Mouse (Mus musculus) ES-E14 (cell line): ENCODE measurements around the gene Lyzl4. TPM values are rescaled to one million over a fixed set of nuclear protein-coding genes. Genes with fewer than 3 reads are reported as not detected.

Source experiments
- DNase-seq: peaks from one replicate; pipeline ENCODE4 v3.0.0-alpha.2; 2013; ENCODE audit warnings: low read depth, low spot score
- H3K27ac ChIP-seq: 2 replicates; pipeline ENCODE4 v1.5.1; 2012; ENCODE audit warnings: low read depth, mild to moderate bottlenecking, low read length, moderate library complexity, mixed read lengths; ENCODE audit not compliant: poor library complexity, insufficient read depth, severe bottlenecking
- H3K36me3 ChIP-seq: 2 replicates; pipeline ENCODE4 v1.6.1; 2012; ENCODE audit warnings: mild to moderate bottlenecking, low read length, moderate library complexity, mixed read lengths; ENCODE audit not compliant: control insufficient read depth, poor library complexity, insufficient read depth, severe bottlenecking
- H3K4me1 ChIP-seq, 2 experiments: fragments of 150-350 bp in 1 of 2; sonication (generic) in 1 of 2; 2 replicates each; pipeline ENCODE4 v1.6.1; 2012; ENCODE audit warnings: low read length in 2 of 2, mild to moderate bottlenecking in 1 of 2, mixed read lengths in 1 of 2; ENCODE audit not compliant: control insufficient read depth in 2 of 2, insufficient read depth in 2 of 2, poor library complexity in 1 of 2
- H3K4me3 ChIP-seq, 2 experiments: fragments of 150-350 bp in 1 of 2; sonication (generic) in 1 of 2; 2 replicates each; pipeline ENCODE4 v1.5.1; 2012; ENCODE audit warnings: low read length in 2 of 2, low read depth in 1 of 2, mild to moderate bottlenecking in 1 of 2, mixed read lengths in 1 of 2; ENCODE audit not compliant: insufficient read depth in 1 of 2, poor library complexity in 1 of 2, severe bottlenecking in 1 of 2
- H3K9ac ChIP-seq: 2 replicates; pipeline ENCODE4 v1.6.1; 2012; ENCODE audit warnings: low read depth, mild to moderate bottlenecking, low read length, mixed read lengths; ENCODE audit not compliant: poor library complexity, insufficient read depth, severe bottlenecking
- H3K9me3 ChIP-seq: fragments of 150-350 bp; sonication (generic); 2 replicates; pipeline ENCODE4 v1.6.1; 2012; ENCODE audit warnings: low read depth, mild to moderate bottlenecking, low read length; ENCODE audit not compliant: control insufficient read depth, insufficient read depth
- CHD2 ChIP-seq: IDR thresholded peaks from 2 replicates; pipeline ENCODE4 v1.6.1; 2014; ENCODE audit warnings: mild to moderate bottlenecking, low read depth, low read length, inconsistent platforms
- HCFC1 ChIP-seq: IDR thresholded peaks from 2 replicates; pipeline ENCODE4 v1.6.1; 2012; ENCODE audit warnings: low read length, inconsistent platforms, borderline replicate concordance; ENCODE audit not compliant: insufficient read depth
- MAFK ChIP-seq: IDR thresholded peaks from 2 replicates; pipeline ENCODE4 v1.6.1; 2014; ENCODE audit warnings: mild to moderate bottlenecking, low read depth, low read length, inconsistent platforms; ENCODE audit not compliant: insufficient read depth
- ZC3H11A ChIP-seq: IDR thresholded peaks from 2 replicates; pipeline ENCODE4 v1.6.1; 2012; ENCODE audit warnings: low read depth, mild to moderate bottlenecking, inconsistent platforms, low read length, borderline replicate concordance
- ZNF384 ChIP-seq: IDR thresholded peaks from 2 replicates; pipeline ENCODE4 v1.6.1; 2012; ENCODE audit warnings: low read depth, low read length, inconsistent platforms
- in situ Hi-C, 2 experiments: fragments of 600-800 bp; cut with MboI; formaldehyde crosslinking; loops; one replicate each; pipeline ENCODE4 v1.15.1; 2025; ENCODE audit warnings: low sequenced_read_pairs in 2 of 2, inconsistent platforms in 1 of 2; ENCODE audit not compliant: unreplicated experiment in 2 of 2
- total RNA-seq: library from RNA; depleted of rRNA; stranded (reverse); fragments of 300-350 nt; gene quantifications from 2 replicates; pipeline ENCODE4 v1.2.3, GENCODE M21; 2012

The Lyzl4 gene
- total RNA-seq, 1 experiment = 0.58 TPM

DNA sequence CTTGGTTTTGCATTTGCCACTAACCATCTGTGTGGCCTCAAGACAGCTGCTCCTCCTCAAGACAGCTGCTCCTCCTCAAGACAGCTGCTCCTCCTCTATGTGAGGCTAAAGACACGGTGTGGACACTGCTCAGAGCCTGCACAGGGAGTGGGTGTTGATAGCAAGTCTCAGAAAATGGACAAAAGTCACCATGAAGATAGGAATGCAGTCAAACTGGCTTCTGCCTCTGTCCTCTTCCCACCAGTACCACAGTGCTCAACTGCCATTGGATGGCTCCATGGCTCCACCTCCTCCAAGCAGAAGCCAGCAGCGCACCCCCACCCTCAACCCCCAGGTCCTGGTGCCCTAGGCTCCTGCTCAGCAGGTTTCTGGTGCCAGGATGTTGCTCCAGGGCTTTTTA is 52.4 kb downstream of the Lyzl4 start:
- DNase-seq = no peak
- TF ChIP-seq ZC3H11A = no peak
- no peak for TF ChIP-seq ZNF384
- TF ChIP-seq MAFK = no peak

DNA sequence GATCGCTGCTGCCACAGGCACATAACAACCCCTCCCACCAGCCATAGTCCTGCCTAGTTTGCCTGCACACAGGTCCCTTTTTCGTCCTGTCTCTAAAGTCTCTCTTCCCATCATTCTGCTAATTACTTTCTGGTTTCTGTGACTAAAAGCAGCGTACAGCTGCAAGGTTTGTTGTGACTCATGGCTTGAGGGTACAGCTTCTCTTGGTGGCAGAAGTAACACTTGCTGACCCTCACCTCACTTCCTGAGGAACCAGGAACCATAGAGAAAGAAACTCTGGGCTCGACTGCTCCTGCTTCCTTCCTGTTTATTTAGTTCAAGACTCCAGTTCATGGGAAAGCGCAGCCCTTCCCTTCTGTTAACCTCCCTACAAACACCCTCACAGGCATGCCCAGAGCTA is 67.5 kb downstream of the Lyzl4 start:
- Histone ChIP-seq H3K9me3 (no peaks in the 10 kb centered on the region), H3K4me3 (no peak overlapping the region), H3K4me1 (no peaks in the 10 kb centered on the region), H3K27ac (no peak overlapping the region), H3K36me3 (no peaks in the 10 kb centered on the region), H3K9ac (no peak overlapping the region)
- in situ Hi-C loops = no loop called here
- no peak for DNase-seq
- TF ChIP-seq HCFC1 (no peak), CHD2 (no peak), MAFK (no peak), ZC3H11A (no peak), ZNF384 (no peak)

More for the DNA sequence above, 52.4 kb downstream of the Lyzl4 start:
- H3K36me3 ChIP-seq = no peaks in the 10 kb centered on the region
- no peak overlapping the region for H3K27ac ChIP-seq
- H3K9me3 ChIP-seq = no peaks in the 10 kb centered on the region
- peaks cover 0 to 2% of the 10 kb centered on the region in 2 experiments; a peak in 1 of 4 replicates for H3K4me1 ChIP-seq
- in situ Hi-C loops = no loop called here
- no peak overlapping the region for H3K4me3 ChIP-seq
- no peak overlapping the region for H3K9ac ChIP-seq

DNA sequence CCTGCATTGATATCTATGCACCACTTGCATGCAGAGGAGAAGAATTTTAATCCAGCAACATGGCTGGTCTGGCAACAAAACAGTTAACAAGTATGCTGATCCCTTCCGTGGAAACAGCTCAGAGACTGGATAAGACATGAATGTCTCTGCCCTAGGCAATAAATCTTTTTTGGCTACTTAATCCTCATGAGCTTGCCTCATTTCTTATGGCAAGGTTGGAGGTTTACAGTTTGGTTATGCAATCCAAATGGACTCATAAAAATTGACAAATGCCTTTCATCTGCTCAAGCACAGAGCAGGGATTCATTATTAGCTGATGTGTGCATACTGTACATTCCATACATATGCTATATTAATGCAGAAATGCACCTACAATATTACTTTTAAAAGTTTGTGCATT is 73.4 kb downstream of the Lyzl4 start:
- H3K4me3 ChIP-seq = no peak overlapping the region
- H3K4me1 ChIP-seq = no peaks in the 10 kb centered on the region
- no peaks in the 10 kb centered on the region for H3K36me3 ChIP-seq
- H3K9ac ChIP-seq = no peak overlapping the region
- in situ Hi-C loops = no loop called here
- no peaks in the 10 kb centered on the region for H3K9me3 ChIP-seq
- TF ChIP-seq ZNF384 = no peak
- TF ChIP-seq CHD2 = no peak
- no peak for TF ChIP-seq MAFK
- no peak for TF ChIP-seq ZC3H11A
- TF ChIP-seq HCFC1 = no peak
- no peak overlapping the region for H3K27ac ChIP-seq
- no peak for DNase-seq

DNA sequence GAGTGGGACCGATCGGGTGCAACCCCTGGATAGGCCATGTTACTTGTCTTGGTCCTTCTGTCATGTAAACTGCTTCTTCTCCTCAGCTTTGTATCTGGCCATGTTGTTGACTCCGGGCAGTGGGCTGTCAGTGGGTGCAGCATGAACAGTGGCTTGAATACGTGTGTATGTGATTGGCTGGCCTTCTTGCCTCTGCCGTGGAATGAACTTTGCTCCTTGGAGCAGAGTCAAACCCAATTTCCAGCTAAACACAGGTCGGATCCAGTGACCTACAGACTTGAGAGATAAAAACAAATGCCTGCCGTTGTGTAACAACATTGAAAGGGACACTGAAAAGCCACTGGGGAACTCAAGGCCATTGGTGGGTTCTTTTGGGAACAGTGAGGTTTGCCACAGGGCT is 75.5 kb downstream of the Lyzl4 start:
- Histone ChIP-seq H3K27ac (no peak overlapping the region), H3K9me3 (no peaks in the 10 kb centered on the region), H3K36me3 (no peaks in the 10 kb centered on the region), H3K4me3 (no peak overlapping the region), H3K4me1 (no peaks in the 10 kb centered on the region), H3K9ac (no peak overlapping the region)
- no peak for TF ChIP-seq CHD2
- TF ChIP-seq ZNF384 = no peak
- no peak for TF ChIP-seq HCFC1
- no peak for TF ChIP-seq MAFK
- DNase-seq = no peak
- in situ Hi-C loops = no loop called here

DNA sequence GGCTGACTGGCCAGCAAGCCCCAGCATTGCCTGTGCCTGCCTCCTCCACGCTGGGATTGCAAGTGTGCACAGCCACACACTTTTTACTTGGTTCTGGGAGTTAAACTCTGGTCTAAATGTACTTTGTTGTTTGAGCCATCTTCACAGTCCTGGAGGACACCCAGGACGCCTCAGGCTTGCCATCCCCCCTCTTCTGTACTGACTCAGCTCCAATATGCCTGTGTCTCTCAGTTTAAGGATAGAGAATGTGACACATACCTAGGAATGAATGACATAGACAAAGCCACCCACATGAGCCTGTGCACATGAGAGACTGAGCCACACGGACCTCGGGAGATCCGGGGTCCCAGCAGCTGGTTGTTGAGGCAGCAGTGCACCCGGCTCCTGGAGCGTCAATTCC is 78.6 kb downstream of the Lyzl4 start:
- TF ChIP-seq ZC3H11A (no peak), ZNF384 (no peak)
- no peak for DNase-seq
- Histone ChIP-seq H3K9ac (no peak overlapping the region), H3K9me3 (no peaks in the 10 kb centered on the region), H3K4me1 (no peaks in the 10 kb centered on the region), H3K4me3 (no peak overlapping the region), H3K36me3 (no peaks in the 10 kb centered on the region), H3K27ac (no peak overlapping the region)
- in situ Hi-C loops = no loop called here
